Mouse (Mus musculus) lung, postnatal 36 days (tissue): ENCODE measurements around the gene Tufm.
"Not testable (repeated sequence)": the region's sequence is repeated elsewhere in the genome, so short reads cannot be mapped to it uniquely, and the experiment has no call there.

Source experiments
- DNase-seq: peaks from one replicate; pipeline ENCODE4 v3.0.0; 2022; ENCODE audit warnings: mixed read lengths

Tufm gene

GRCm38 (mm10) chr7:126465246-126466030 lies 21.7 kb upstream of the Tufm start:
- DNase-seq, result peak; percentile 22

GRCm38 (mm10) chr7:126466116-126466515 lies 21.0 kb upstream of the Tufm start:
- DNase-seq, result no peak

GRCm38 (mm10) chr7:126466707-126467106 lies 20.5 kb upstream of the Tufm start:
- DNase-seq, result no peak

GRCm38 (mm10) chr7:126467271-126467670 lies 19.9 kb upstream of the Tufm start:
- peak; percentile 44 for DNase-seq

- no peak for DNase-seq
Measured at GRCm38 (mm10) chr7:126467834-126468627, 19.1 kb upstream of the Tufm start.

GRCm38 (mm10) chr7:126470077-126470476 lies 17.1 kb upstream of the Tufm start:
- DNase-seq, result no peak

GRCm38 (mm10) chr7:126471361-126471760 lies 15.8 kb upstream of the Tufm start:
- no peak for DNase-seq

- no peak for DNase-seq
Measured at GRCm38 (mm10) chr7:126471853-126472252, 15.3 kb upstream of the Tufm start.

GRCm38 (mm10) chr7:126472306-126472705 lies 14.9 kb upstream of the Tufm start:
- DNase-seq, result no peak

- DNase-seq, result no peak
Measured at GRCm38 (mm10) chr7:126472713-126473112, 14.4 kb upstream of the Tufm start.

- no peak for DNase-seq
Measured at GRCm38 (mm10) chr7:126473470-126474086, 13.6 kb upstream of the Tufm start.

GRCm38 (mm10) chr7:126474486-126474955 lies 12.6 kb upstream of the Tufm start:
- peak; percentile 19 for DNase-seq

GRCm38 (mm10) chr7:126474993-126475581 lies 12.1 kb upstream of the Tufm start, which contains the start of gene Sh2b1:
Gene Sh2b1, minus strand, starts transcription at chr7:126475424.
- DNase-seq, result peak; percentile 91

GRCm38 (mm10) chr7:126481699-126482098 lies 5.5 kb upstream of the Tufm start:
- no peak for DNase-seq

- peak; percentile 95 for DNase-seq
Measured at GRCm38 (mm10) chr7:126482392-126482871, 4.7 kb upstream of the Tufm start.

GRCm38 (mm10) chr7:126487617-126488385 lies 640 bp downstream of the Tufm start:
- not testable (repeated sequence) for DNase-seq

- DNase-seq, result no peak
Measured at GRCm38 (mm10) chr7:126491005-126491404, 3.8 kb downstream of the Tufm start.

GRCm38 (mm10) chr7:126491973-126492372 lies 4.8 kb downstream of the Tufm start:
- no peak for DNase-seq

GRCm38 (mm10) chr7:126494120-126494519 lies 7.0 kb downstream of the Tufm start:
- DNase-seq, result no peak

GRCm38 (mm10) chr7:126496475-126496874 lies 9.3 kb downstream of the Tufm start:
- DNase-seq, result no peak

GRCm38 (mm10) chr7:126497966-126498365 lies 10.8 kb downstream of the Tufm start:
- DNase-seq, result no peak

GRCm38 (mm10) chr7:126499416-126499815 lies 12.3 kb downstream of the Tufm start:
- no peak for DNase-seq
